Mouse (Mus musculus) neural tube, embryonic 12.5 days (tissue): Measurements from ENCODE around the gene Npsr1. TPM values are rescaled to one million over a fixed set of nuclear protein-coding genes. Genes with fewer than 3 reads are reported as not detected.

Experiments used
- ATAC-seq: fragments of 200-750 bp; cut with Nextera tagmentation; 2 replicates; pipeline ENCODE4 v1.8.0; 2017; ENCODE audit warnings: low read depth, mild to moderate bottlenecking, moderate TSS enrichment, moderate library complexity; ENCODE audit not compliant: low FRiP score
- H3K27ac ChIP-seq: fragments of 300-500 bp; sonication (generic); 2 replicates; pipeline ENCODE4 v1.5.1; 2016
- H3K27me3 ChIP-seq: fragments of 300-500 bp; sonication (generic); replicated peaks from 2 replicates; pipeline ENCODE4 v1.6.1; 2016; ENCODE audit warnings: mild to moderate bottlenecking
- H3K36me3 ChIP-seq: fragments of 300-500 bp; sonication (generic); 2 replicates; pipeline ENCODE4 v1.6.1; 2016; ENCODE audit warnings: mild to moderate bottlenecking
- H3K4me1 ChIP-seq: fragments of 300-500 bp; sonication (generic); 2 replicates; pipeline ENCODE4 v1.6.1; 2016
- H3K4me2 ChIP-seq: fragments of 300-500 bp; sonication (generic); replicated peaks from 2 replicates; pipeline ENCODE4 v1.6.1; 2016; ENCODE audit warnings: mild to moderate bottlenecking
- H3K4me3 ChIP-seq: fragments of 300-500 bp; sonication (generic); 2 replicates; pipeline ENCODE4 v1.5.1; 2016
- H3K9ac ChIP-seq: fragments of 300-500 bp; sonication (generic); 2 replicates; pipeline ENCODE4 v1.6.1; 2016; ENCODE audit warnings: mild to moderate bottlenecking
- H3K9me3 ChIP-seq: fragments of 300-500 bp; sonication (generic); 2 replicates; pipeline ENCODE4 v1.6.1; 2016; ENCODE audit warnings: mild to moderate bottlenecking
- WGBS: fragments of 180-500 bp; shearing (Covaris S2); methylation state at CpG from one replicate; pipeline ENCODE4 v1.1.7; 2016; 5-methylcytosine and 5-hydroxymethylcytosine counted together
- polyA plus RNA-seq: library from polyadenylated mRNA; unstranded; fragments of >200 nt; fragmentation: Nextera tagmentation; extraction: Ambion mirVana; gene quantifications from 2 replicates; pipeline ENCODE4 v1.2.1, GENCODE M21; 2016

The Npsr1 gene
- polyA plus RNA-seq, 1 experiment from 2014 or later, result not detected

DNA sequence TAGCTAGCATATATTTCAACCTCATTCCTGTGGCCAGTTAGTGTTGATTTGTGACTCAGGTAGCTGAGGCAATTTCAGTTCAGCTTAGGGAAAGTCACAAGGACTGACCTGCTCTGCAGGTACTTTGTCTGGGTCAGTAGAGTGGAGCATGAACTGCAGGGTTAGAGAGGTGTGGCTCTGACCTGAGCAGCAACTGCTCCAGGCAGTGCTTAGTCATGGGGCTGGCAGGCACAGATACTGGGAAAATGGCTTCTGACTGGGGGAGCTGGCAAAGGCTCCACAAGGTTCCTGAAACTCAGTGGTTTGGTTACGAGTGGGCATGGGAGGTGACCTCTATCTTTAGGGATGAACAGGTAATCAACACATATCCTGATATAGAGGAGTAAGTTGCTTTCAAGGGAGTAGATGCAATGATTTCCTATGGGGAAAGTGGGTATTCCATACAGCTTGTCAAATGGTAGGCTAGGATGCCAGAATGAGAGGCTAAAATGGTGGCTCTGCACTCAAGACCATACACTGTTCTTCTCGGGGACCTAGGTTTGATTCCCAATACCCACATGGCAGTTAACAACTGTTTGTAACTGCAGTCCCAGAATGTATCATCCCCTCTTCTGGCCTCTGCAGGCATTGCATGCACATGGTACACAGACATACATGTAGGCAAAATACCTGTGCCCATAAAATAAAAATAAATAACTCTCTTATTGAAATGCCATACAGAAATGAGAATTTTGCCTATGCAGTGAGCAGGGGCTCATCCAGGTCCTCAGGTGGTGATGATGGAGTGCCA, 182.9 kb downstream of the Npsr1 start:
- Histone ChIP-seq H3K9ac (no peak overlapping the region), H3K9me3 (no peaks in the 10 kb centered on the region), H3K36me3 (no peaks in the 10 kb centered on the region), H3K27me3 (no peaks in the 10 kb centered on the region), H3K4me3 (no peak overlapping the region), H3K4me2 (no peak overlapping the region), H3K27ac (no peak overlapping the region), H3K4me1 (no peaks in the 10 kb centered on the region)
- WGBS, result 85% methylated on average over 2 of the region's 2 CpGs
- ATAC-seq, result no peak

GRCm38 (mm10) chr9:24282617-24283016, 184.8 kb downstream of the Npsr1 start:
- Histone ChIP-seq H3K9ac (no peak overlapping the region), H3K9me3 (no peaks in the 10 kb centered on the region), H3K36me3 (no peaks in the 10 kb centered on the region), H3K4me1 (no peaks in the 10 kb centered on the region), H3K27me3 (no peaks in the 10 kb centered on the region), H3K27ac (no peak overlapping the region), H3K4me2 (no peak overlapping the region), H3K4me3 (no peak overlapping the region)
- 62% methylated on average over 3 of the region's 3 CpGs for WGBS
- ATAC-seq, result peak; percentile 81

DNA sequence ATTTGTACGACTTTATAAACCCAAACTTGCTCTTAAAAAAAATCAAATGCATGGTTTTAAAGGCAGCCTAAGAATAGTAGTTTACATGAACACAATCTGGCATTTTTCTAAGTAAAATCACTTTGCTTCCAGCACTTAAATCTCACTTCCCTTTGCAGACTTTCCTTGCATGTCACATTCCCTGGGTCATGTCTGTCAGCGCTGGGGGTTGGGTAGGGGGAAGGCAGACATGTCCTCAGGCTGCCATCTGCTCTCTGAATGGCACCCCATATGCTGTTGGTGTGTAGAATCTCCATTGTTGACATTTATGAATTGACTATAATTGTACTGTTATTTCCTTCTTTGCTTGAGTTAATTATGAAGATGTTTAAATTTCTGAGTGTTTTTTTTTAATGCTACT, 185.3 kb downstream of the Npsr1 start:
- Histone ChIP-seq H3K4me2 (no peak overlapping the region), H3K4me3 (no peak overlapping the region), H3K36me3 (no peaks in the 10 kb centered on the region), H3K27me3 (no peaks in the 10 kb centered on the region), H3K9me3 (no peaks in the 10 kb centered on the region), H3K4me1 (no peaks in the 10 kb centered on the region), H3K27ac (no peak overlapping the region), H3K9ac (no peak overlapping the region)
- ATAC-seq, result peak; percentile 79; the same call in 1 of the 2 replicates
- 59% methylated on average over 2 of the region's 2 CpGs for WGBS

GRCm38 (mm10) chr9:24283536-24283935, 185.7 kb downstream of the Npsr1 start:
- ATAC-seq, result no peak
- Histone ChIP-seq H3K27ac (no peak overlapping the region), H3K4me3 (no peak overlapping the region), H3K27me3 (no peaks in the 10 kb centered on the region), H3K4me1 (no peaks in the 10 kb centered on the region), H3K9ac (no peak overlapping the region), H3K36me3 (no peaks in the 10 kb centered on the region), H3K9me3 (no peaks in the 10 kb centered on the region), H3K4me2 (no peak overlapping the region)

GRCm38 (mm10) chr9:24284239-24285084, 186.7 kb downstream of the Npsr1 start:
- Histone ChIP-seq H3K9ac (no peak overlapping the region), H3K27me3 (no peaks in the 10 kb centered on the region), H3K9me3 (no peaks in the 10 kb centered on the region), H3K36me3 (no peaks in the 10 kb centered on the region), H3K4me3 (no peak overlapping the region), H3K4me1 (no peaks in the 10 kb centered on the region), H3K27ac (no peak overlapping the region), H3K4me2 (no peak overlapping the region)
- 84% methylated on average over 5 of the region's 5 CpGs for WGBS
- ATAC-seq, result no peak

DNA sequence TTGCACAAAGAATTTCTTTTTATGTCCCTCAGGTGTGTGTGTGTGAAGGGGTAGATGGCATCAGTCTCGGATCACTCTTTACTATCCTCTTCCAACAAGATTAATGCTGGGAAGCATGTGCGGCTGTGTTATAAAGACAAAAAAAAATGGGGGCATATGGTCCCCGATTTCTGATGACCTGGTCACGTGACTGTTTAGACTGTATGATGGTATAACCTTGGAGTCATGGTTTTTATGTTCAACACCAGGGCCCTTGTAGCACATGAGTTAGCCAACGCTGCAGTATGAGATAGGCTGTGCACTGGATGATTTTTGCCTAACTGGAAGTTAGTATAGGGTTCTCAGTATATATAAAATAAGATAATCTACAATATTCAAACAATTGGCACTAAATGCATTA, 187.6 kb downstream of the Npsr1 start:
- H3K27ac ChIP-seq, result no peak overlapping the region
- H3K9ac ChIP-seq, result no peak overlapping the region
- no peaks in the 10 kb centered on the region for H3K36me3 ChIP-seq
- no peak overlapping the region for H3K4me3 ChIP-seq
- no peaks in the 10 kb centered on the region for H3K9me3 ChIP-seq
- H3K27me3 ChIP-seq, result no peaks in the 10 kb centered on the region
- ATAC-seq, result no peak
- 92% methylated on average over 5 of the region's 5 CpGs for WGBS
- no peaks in the 10 kb centered on the region for H3K4me1 ChIP-seq
- H3K4me2 ChIP-seq, result no peak overlapping the region

- peaks cover 6% of the 10 kb centered on the region; the same call in 1 of the 2 replicates for H3K4me1 ChIP-seq
- H3K27me3 ChIP-seq, result no peaks in the 10 kb centered on the region
- H3K4me3 ChIP-seq, result no peak overlapping the region
- no peaks in the 10 kb centered on the region for H3K9me3 ChIP-seq
- no peak overlapping the region for H3K4me2 ChIP-seq
- H3K9ac ChIP-seq, result no peak overlapping the region
- H3K36me3 ChIP-seq, result no peaks in the 10 kb centered on the region
- no peak overlapping the region for H3K27ac ChIP-seq
- WGBS, result 46% methylated on average over 6 of the region's 6 CpGs
- ATAC-seq, result no peak
Observed at GRCm38 (mm10) chr9:24291385-24291784, 193.6 kb downstream of the Npsr1 start.

GRCm38 (mm10) chr9:24293252-24293959, 195.6 kb downstream of the Npsr1 start:
- no peak overlapping the region for H3K4me3 ChIP-seq
- ATAC-seq, result 0 out of 2 replicates have a peak, but pooled peaks have one; percentile 37
- 25% methylated on average over 12 of the region's 12 CpGs for WGBS

GRCm38 (mm10) chr9:24302906-24303305, 205.1 kb downstream of the Npsr1 start:
- H3K4me2 ChIP-seq, result no peak overlapping the region
- H3K9ac ChIP-seq, result no peak overlapping the region
- H3K4me1 ChIP-seq, result no peaks in the 10 kb centered on the region
- H3K27me3 ChIP-seq, result no peaks in the 10 kb centered on the region
- no peak overlapping the region for H3K4me3 ChIP-seq
- H3K36me3 ChIP-seq, result no peaks in the 10 kb centered on the region
- no peak overlapping the region for H3K27ac ChIP-seq
- no peak for ATAC-seq
- WGBS, result 90% methylated on average over 6 of the region's 6 CpGs
- H3K9me3 ChIP-seq, result no peaks in the 10 kb centered on the region

More at GRCm38 (mm10) chr9:24293252-24293959, 195.6 kb downstream of the Npsr1 start:
- no peaks in the 10 kb centered on the region for H3K9me3 ChIP-seq
- no peak overlapping the region for H3K4me2 ChIP-seq
- no peak overlapping the region for H3K27ac ChIP-seq
- no peaks in the 10 kb centered on the region for H3K27me3 ChIP-seq
- H3K9ac ChIP-seq, result no peak overlapping the region
- H3K4me1 ChIP-seq, result peaks cover 6% of the 10 kb centered on the region; the same call in 1 of the 2 replicates
- no peaks in the 10 kb centered on the region for H3K36me3 ChIP-seq

DNA sequence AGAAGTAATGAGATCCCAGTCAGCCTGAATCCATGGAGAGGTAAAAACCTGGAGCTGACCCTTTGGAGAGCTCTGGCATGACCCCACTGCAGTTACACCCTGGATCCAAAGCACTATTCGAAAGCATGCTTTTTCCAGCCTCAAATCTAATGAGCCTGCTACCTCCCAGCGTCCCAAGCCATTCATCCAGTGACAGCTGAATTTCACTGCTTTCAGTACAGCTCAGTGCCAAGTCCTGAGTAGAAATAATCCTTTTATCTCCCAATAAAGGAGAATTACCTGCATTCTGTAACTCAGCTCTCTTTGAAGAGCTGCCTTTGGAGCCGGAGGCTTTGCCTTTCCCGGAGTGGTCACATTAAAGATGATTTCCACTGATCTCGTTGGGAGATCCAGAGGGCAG, 209.2 kb downstream of the Npsr1 start:
- Histone ChIP-seq H3K27ac (no peak overlapping the region), H3K4me2 (no peak overlapping the region), H3K27me3 (no peaks in the 10 kb centered on the region), H3K9ac (no peak overlapping the region), H3K9me3 (no peaks in the 10 kb centered on the region), H3K4me1 (no peaks in the 10 kb centered on the region), H3K4me3 (no peak overlapping the region), H3K36me3 (no peaks in the 10 kb centered on the region)
- 37% methylated on average over 5 of the region's 5 CpGs for whole genome bisulfite sequencing
- no peak for ATAC-seq

GRCm38 (mm10) chr9:24307400-24307799, 209.6 kb downstream of the Npsr1 start:
- 74% methylated on average over 3 of the region's 3 CpGs for WGBS

DNA sequence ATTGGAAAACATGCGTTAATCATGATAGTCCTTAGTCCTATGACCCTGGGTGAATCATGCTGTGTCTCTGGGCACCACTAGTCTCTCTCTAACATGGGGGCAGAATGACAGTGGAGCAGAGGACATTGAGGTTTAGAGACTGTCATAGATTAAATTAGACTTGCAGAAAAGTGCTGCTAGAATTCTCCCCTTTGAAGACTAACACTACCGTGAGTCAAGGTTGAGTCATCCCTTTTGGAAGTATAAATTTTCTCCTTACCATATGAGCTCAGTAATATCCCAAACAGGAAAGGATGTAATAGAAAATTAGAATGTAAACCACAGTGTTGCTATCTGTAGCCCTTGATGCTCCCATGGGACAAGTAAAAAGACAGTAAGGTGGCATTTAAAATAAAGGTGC, 218.0 kb downstream of the Npsr1 start:
- no peak for ATAC-seq
- Histone ChIP-seq H3K27me3 (no peaks in the 10 kb centered on the region), H3K36me3 (no peaks in the 10 kb centered on the region), H3K9ac (no peak overlapping the region), H3K4me3 (no peak overlapping the region), H3K9me3 (no peaks in the 10 kb centered on the region), H3K4me1 (no peaks in the 10 kb centered on the region), H3K4me2 (no peak overlapping the region), H3K27ac (no peak overlapping the region)
- WGBS, result 89% methylated on average over 2 of the region's 2 CpGs

More at GRCm38 (mm10) chr9:24307400-24307799, 209.6 kb downstream of the Npsr1 start:
- no peak overlapping the region for H3K27ac ChIP-seq
- H3K4me3 ChIP-seq, result no peak overlapping the region
- no peaks in the 10 kb centered on the region for H3K27me3 ChIP-seq
- no peaks in the 10 kb centered on the region for H3K9me3 ChIP-seq
- no peak overlapping the region for H3K9ac ChIP-seq
- H3K36me3 ChIP-seq, result no peaks in the 10 kb centered on the region
- no peaks in the 10 kb centered on the region for H3K4me1 ChIP-seq
- no peak overlapping the region for H3K4me2 ChIP-seq
- ATAC-seq, result no peak
